Mouse (Mus musculus): ENCODE data around the gene Brinp2.

DNA sequence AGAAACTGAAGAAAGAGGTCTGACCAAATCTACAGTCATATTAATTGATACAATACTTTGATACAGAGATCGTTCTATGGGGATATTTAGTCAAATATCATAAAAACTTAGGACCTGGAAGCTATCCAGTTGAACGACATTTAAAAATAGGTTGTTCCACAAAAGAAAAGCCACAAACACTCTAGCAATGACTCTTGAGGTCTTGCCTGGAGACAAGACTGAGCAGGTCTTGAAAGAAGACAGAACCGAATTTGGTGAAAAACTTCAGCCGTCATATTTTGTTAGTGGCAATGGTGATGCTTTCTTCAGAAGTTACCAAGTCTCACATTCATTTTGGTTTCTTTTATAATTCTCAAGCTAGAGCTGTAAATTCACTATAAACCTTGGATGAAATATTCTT is 32.9 kb upstream of the Brinp2 start:
- no peak for TF ChIP-seq JUND (IDR thresholded peaks at IDR 0.05; ENCODE audit: low read depth, low read length)
- TF ChIP-seq CTCF (IDR thresholded peaks at IDR 0.05 in 2 of 3, conservative IDR thresholded peaks at IDR 0.05 in 1 of 3; ENCODE audit: control insufficient read depth in 1 of 3, insufficient read depth in 1 of 3, low read depth in 2 of 3, low read length in 3 of 3, poor library complexity in 1 of 3, severe bottlenecking in 1 of 3) = no peak
- no peak for TF ChIP-seq POLR2AphosphoS2 (IDR thresholded peaks at IDR 0.05; ENCODE audit: low read length)
- TF ChIP-seq ETS1 (IDR thresholded peaks at IDR 0.05; ENCODE audit: low read depth, low read length) = no peak
- no peak for TF ChIP-seq CHD1 (IDR thresholded peaks at IDR 0.05; ENCODE audit: low read depth, low read length)
- TF ChIP-seq USF1 (IDR thresholded peaks at IDR 0.05; ENCODE audit: low read depth, low read length) = no peak
- no peak for TF ChIP-seq CHD2 (IDR thresholded peaks at IDR 0.05; ENCODE audit: low read length)
- no peak for TF ChIP-seq EP300 (IDR thresholded peaks at IDR 0.05; ENCODE audit: low read depth in 1 of 2, low read length in 2 of 2)
- no peak for TF ChIP-seq TCF12 (IDR thresholded peaks at IDR 0.05; ENCODE audit: low read depth, low read length)
- no peak for TF ChIP-seq SMC3 (IDR thresholded peaks at IDR 0.05; ENCODE audit: low read depth, low read length)
- TF ChIP-seq MAZ (IDR thresholded peaks at IDR 0.05; ENCODE audit: low read depth, low read length) = no peak
